Comparison of ENCODE assay signal across 33 mouse cellular contexts in genomic region chr8:65129199-65129788, GRCm38 (mm10). TPM values are rescaled to one million over a fixed set of nuclear protein-coding genes. Genes with fewer than 3 reads are reported as not detected.
DNase-seq lines count a peak whose midpoint lies in the region; ATAC-seq and TF ChIP-seq lines count a peak whose summit lies in the region.
"Had no signal": no experiment of that assay in that cellular context is flagged by ENCODE, and none has a peak within 500 bp of the region (broad histone marks: within the 10 kb centered on the region; RNA-seq: fewer than 3 reads in every experiment).

TSS of gene BC030870 (minus strand) at chr8:65129563.

- no peak for ATAC-seq in lung, embryonic 15.5 days (ENCODE audit: borderline replicate concordance, extremely low read depth, low FRiP score, low TSS enrichment)
- ATAC-seq in intestine, postnatal 0 days, result peak; percentile 80
- ATAC-seq: forebrain, embryonic 13.5 days; hindbrain, embryonic 16.5 days had no signal

- 35% methylated on average over 15 of the region's 15 CpGs for WGBS in lung, embryonic 15.5 days
- 15% methylated on average over 15 of the region's 15 CpGs for WGBS in intestine, postnatal 0 days
- WGBS in small intestine, adult 2 months, result 13% methylated on average over 15 of the region's 15 CpGs

- TF ChIP-seq CTCF in intestine, postnatal 0 days (IDR thresholded peaks at IDR 0.05; ENCODE audit: low read depth), result no peak
- no peak for TF ChIP-seq CTCF in small intestine, adult 2 months (IDR thresholded peaks at IDR 0.05; ENCODE audit: extremely low read depth, insufficient read length, insufficient replicate concordance, low read depth, low read length)

- H3K9ac ChIP-seq in lung, embryonic 15.5 days, result no peak within 1 kb of the TSS
- H3K9ac ChIP-seq in intestine, postnatal 0 days (ENCODE audit: low read depth, low read length), result peak within 1 kb of the TSS; percentile 41
- H3K9ac ChIP-seq: forebrain, embryonic 13.5 days; limb, embryonic 15.5 days; liver, embryonic 14.5 days; neural tube, embryonic 15.5 days had no signal

- H3K36me3 ChIP-seq in lung, embryonic 15.5 days, result no peaks in the 10 kb centered on the region
- H3K36me3 ChIP-seq in intestine, postnatal 0 days (ENCODE audit: control insufficient read depth, insufficient read depth), result no peaks in the 10 kb centered on the region
- no peaks in the 10 kb centered on the region for H3K36me3 ChIP-seq in small intestine, adult 2 months (ENCODE audit: control insufficient read depth, insufficient read depth, low read length)
- H3K36me3 ChIP-seq: limb, embryonic 10.5 days; limb, embryonic 15.5 days; neural tube, embryonic 15.5 days had no signal

- peak within 1 kb of the TSS; percentile 31 for H3K4me2 ChIP-seq in lung, embryonic 15.5 days
- H3K4me2 ChIP-seq in intestine, postnatal 0 days (replicated peaks; ENCODE audit: low read depth), result peak within 1 kb of the TSS; percentile 59
- H3K4me2 ChIP-seq: forebrain, embryonic 13.5 days; limb, embryonic 15.5 days; neural tube, embryonic 15.5 days had no signal

- DNase-seq in lung, postnatal 10 days, result no peak
- DNase-seq in yolk sac, embryonic 10.5 days (ENCODE audit: low spot score), result peak; percentile 26
- DNase-seq in cerebellum, postnatal 14 days, result no peak
- DNase-seq in adrenal gland, postnatal 4 days (ENCODE audit: low spot score in 2 of 2), result no peak
- DNase-seq: adrenal gland, postnatal 25 days; cerebellum, adult 18-20 months; cerebellum, postnatal 10 days; gastrocnemius, postnatal 14 days; kidney, adult 11 months; kidney, postnatal 25 days; layer of hippocampus, postnatal 36 days; midbrain, embryonic 14.5 days; retina, postnatal 1 day; right cerebral cortex, postnatal 14 days had no signal

- H3K9me3 ChIP-seq in lung, embryonic 15.5 days, result no peaks in the 10 kb centered on the region
- no peaks in the 10 kb centered on the region for H3K9me3 ChIP-seq in intestine, postnatal 0 days (ENCODE audit: control insufficient read depth)
- H3K9me3 ChIP-seq: forebrain, embryonic 13.5 days; limb, embryonic 10.5 days; limb, embryonic 15.5 days; neural tube, embryonic 15.5 days had no signal

- peak within 1 kb of the TSS; percentile 53 for H3K27ac ChIP-seq in lung, embryonic 15.5 days
- peak within 1 kb of the TSS; percentile 85 for H3K27ac ChIP-seq in intestine, postnatal 0 days (ENCODE audit: low read depth, low read length)
- H3K27ac ChIP-seq in small intestine, adult 2 months (ENCODE audit: insufficient read depth, low read depth, low read length), result peak within 1 kb of the TSS; percentile 75
- H3K27ac ChIP-seq: forebrain, embryonic 13.5 days; limb, embryonic 10.5 days; limb, embryonic 15.5 days; liver, embryonic 14.5 days; macrophage; neural tube, embryonic 15.5 days had no signal

- no peak for TF ChIP-seq POLR2A in small intestine, adult 2 months (IDR thresholded peaks at IDR 0.05; ENCODE audit: low read depth, low read length)

- H3K4me3 ChIP-seq in lung, embryonic 15.5 days, result peak within 1 kb of the TSS; percentile 2; the same call in 1 of the 2 replicates
- peak within 1 kb of the TSS; percentile 40 for H3K4me3 ChIP-seq in intestine, postnatal 0 days (ENCODE audit: low read depth, low read length)
- H3K4me3 ChIP-seq in small intestine, adult 2 months (ENCODE audit: low read depth, low read length), result peak within 1 kb of the TSS; percentile 67
- H3K4me3 ChIP-seq: forebrain, embryonic 13.5 days; limb, embryonic 10.5 days; limb, embryonic 15.5 days; neural tube, embryonic 15.5 days had no signal

- no peaks in the 10 kb centered on the region for H3K4me1 ChIP-seq in lung, embryonic 15.5 days
- no peaks in the 10 kb centered on the region for H3K4me1 ChIP-seq in intestine, postnatal 0 days (replicated peaks; ENCODE audit: control insufficient read depth, insufficient read depth, low read length)
- no peaks in the 10 kb centered on the region for H3K4me1 ChIP-seq in small intestine, adult 2 months (ENCODE audit: control insufficient read depth, insufficient read depth, insufficient read length, low read length)
- H3K4me1 ChIP-seq: forebrain, embryonic 13.5 days; limb, embryonic 10.5 days; limb, embryonic 15.5 days; neural tube, embryonic 15.5 days had no signal

- H3K27me3 ChIP-seq in lung, embryonic 15.5 days, result no peaks in the 10 kb centered on the region
- H3K27me3 ChIP-seq in intestine, postnatal 0 days (replicated peaks; ENCODE audit: control insufficient read depth, insufficient read depth, low read length), result no peaks in the 10 kb centered on the region
- no peaks in the 10 kb centered on the region for H3K27me3 ChIP-seq in small intestine, adult 2 months (ENCODE audit: control insufficient read depth, insufficient read depth, low read length)
- H3K27me3 ChIP-seq: forebrain, embryonic 13.5 days; limb, embryonic 15.5 days; neural tube, embryonic 15.5 days had no signal

RNA-seq across cellular contexts. Expression of gene BC030870, which starts in this region (rescaled TPM):
- polyA plus RNA-seq in lung, embryonic 15.5 days (2015; fragmentation: Nextera tagmentation; extraction: Ambion mirVana), result 2.6 and 3.0 TPM in 2 replicates
- polyA plus RNA-seq in intestine, postnatal 0 days (2015; fragmentation: Nextera tagmentation; extraction: Ambion mirVana), result 39.0 and 41.7 TPM in 2 replicates
- polyA plus RNA-seq in small intestine, adult 2 months (2012; rRNA removed), result 2.9 and 3.6 TPM in 2 replicates
- not detected for total RNA-seq in adrenal gland, postnatal 4 days (2021)
- total RNA-seq: adrenal gland, adult 18-20 months; adrenal gland, postnatal 25 days; gastrocnemius, postnatal 14 days; granulocyte monocyte progenitor cell, adult 5-6 weeks; heart, postnatal 25 days; layer of hippocampus, adult 8-10 months; layer of hippocampus, postnatal 36 days; left cerebral cortex, postnatal 10 days had no signal
- polyA plus RNA-seq: brain, embryonic 14.5 days; embryonic facial prominence, embryonic 11.5 days; forebrain, embryonic 13.5 days; heart, embryonic 14.5 days; hindbrain, embryonic 11.5 days; hindbrain, embryonic 16.5 days; limb, embryonic 10.5 days; limb, embryonic 15.5 days; macrophage; midbrain, embryonic 14.5 days; neural tube, embryonic 15.5 days had no signal

Comparison
In these comparisons a context has a peak if more than half of its experiments do, and no peak if none do; other contexts are left out.
1. H3K4me3 ChIP-seq: peak in every context shown above with its lines; median percentile 67 in small intestine, adult 2 months; 40 in intestine, postnatal 0 days; 2 in lung, embryonic 15.5 days.